Mouse (Mus musculus) neutrophil, adult 5-6 weeks (primary cell): ENCODE data around the gene Oxct1. TPM values are rescaled to one million over a fixed set of nuclear protein-coding genes. Genes with fewer than 3 reads are reported as not detected.

Experiments
- total RNA-seq: library from RNA; stranded (forward); fragments of 200-1000 nt; gene quantifications from 2 replicates; pipeline ENCODE4 v1.2.3, GENCODE M21; 2017

Gene Oxct1
- total RNA-seq, 1 experiment from 2014 or later: 62.6 TPM

Other genes with a start within 250 kb of the Oxct1 start
- gene Fbxo4, start 46.8 kb upstream of the Oxct1 start, total RNA-seq: 19.2 and 27.9 TPM in 2 replicates
- gene AW549877, start 30.6 kb upstream of the Oxct1 start, total RNA-seq: 40.1 and 43.5 TPM in 2 replicates